Mouse (Mus musculus) right cerebral cortex, postnatal 10 days (tissue): ENCODE data around the gene Olfr222.
A peak's percentile ranks its signal among the peaks of the same experiment; 100 is the strongest.

Source experiments
- DNase-seq, 2 experiments: peaks; one replicate each; pipeline ENCODE4 v3.0.0; 2021; ENCODE audit warnings: low spot score in 2 of 2

The Olfr222 gene

DNA sequence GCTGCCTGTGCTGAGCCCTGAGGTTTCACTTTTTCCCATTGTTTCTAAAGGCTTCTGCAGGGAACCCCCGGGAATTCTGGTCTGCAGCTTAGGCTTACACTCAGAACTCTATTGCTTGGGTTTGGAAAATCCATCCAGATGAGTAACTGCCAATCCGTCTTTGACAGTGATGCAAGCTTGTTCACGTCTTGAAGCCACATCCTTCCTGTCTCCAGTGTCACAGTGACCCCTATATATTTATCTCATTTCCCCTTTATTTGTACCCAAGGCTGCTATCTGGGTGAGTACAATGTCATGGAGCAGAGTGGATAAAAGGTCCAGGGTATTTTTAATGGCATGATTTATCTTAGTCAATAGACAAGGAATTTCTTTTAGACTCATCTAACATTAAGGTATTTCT lies 34.7 kb downstream of the Olfr222 start, which contains the start of gene Nlrp3:
TSS of gene Nlrp3 (plus strand) at position 245 of the 400 bp plus-strand sequence.
- DNase-seq, result no peak

GRCm38 (mm10) chr11:59540123-59540522 lies 35.9 kb downstream of the Olfr222 start:
- DNase-seq, result no peak

- peak; percentile 60 to 74 for DNase-seq
These were observed 37.6 kb downstream of the Olfr222 start for GRCm38 (mm10) chr11:59538387-59538786.

- DNase-seq, result no peak
These were observed 38.6 kb downstream of the Olfr222 start for GRCm38 (mm10) chr11:59537218-59538130.

DNA sequence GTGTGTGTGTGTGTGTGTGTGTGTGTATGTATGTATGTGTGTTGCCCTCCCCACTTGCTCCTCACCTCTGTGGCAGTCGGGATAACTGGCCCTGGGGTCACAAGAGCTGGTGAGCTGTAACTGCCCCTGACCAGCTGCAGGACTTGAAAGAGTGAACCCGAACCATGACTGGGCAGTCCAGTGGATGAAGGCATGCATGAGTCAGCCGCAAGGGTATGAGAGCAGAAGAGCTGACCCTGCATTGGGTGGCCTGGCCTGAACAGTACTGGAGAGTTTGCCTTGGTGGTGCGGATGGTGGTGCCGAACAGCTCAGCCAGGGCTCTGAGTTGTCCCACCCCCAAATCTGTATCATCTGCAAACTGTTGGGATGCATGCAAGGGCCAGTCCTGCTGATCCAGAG lies 44.5 kb downstream of the Olfr222 start:
- DNase-seq, result no peak

DNA sequence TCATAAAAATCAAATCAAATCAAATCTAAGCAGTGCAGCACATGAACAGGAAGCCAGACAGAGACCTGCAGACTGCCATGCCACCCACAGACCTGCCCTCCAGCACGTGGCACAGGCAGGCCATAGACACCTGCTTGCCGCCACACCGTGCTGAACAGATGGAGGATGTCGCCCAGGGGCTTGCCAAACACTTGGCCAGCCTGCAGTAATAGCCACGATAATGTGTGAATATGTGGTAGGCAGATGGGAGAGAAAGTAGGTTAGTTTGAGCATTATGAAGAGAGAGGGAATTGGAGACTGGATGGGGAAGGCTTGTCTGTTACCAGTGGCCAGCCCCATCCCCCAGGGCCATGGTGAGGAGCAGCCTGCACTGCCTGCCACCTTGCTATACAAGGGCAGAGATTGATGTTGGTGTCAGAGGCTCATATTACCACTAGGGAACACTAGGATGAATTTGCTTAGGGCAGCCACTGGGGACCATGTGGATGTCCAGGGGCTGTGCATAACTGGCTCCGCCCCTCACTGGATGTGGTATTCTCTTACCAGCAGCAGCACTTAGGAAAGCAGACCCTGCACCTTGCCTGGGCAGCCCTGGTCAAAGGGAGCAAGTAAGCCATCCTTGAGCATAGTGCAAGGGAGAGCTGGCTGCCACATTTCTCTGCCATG lies 45.0 kb downstream of the Olfr222 start:
- peak; percentile 47 to 65 for DNase-seq

- no peak for DNase-seq
These were observed 45.8 kb downstream of the Olfr222 start for GRCm38 (mm10) chr11:59530221-59530620.

- no peak for DNase-seq
These were observed 49.5 kb downstream of the Olfr222 start, which contains the start of gene Zkscan17 for GRCm38 (mm10) chr11:59526472-59527080. TSS of gene Zkscan17 (minus strand) at chr11:59526751.

DNA sequence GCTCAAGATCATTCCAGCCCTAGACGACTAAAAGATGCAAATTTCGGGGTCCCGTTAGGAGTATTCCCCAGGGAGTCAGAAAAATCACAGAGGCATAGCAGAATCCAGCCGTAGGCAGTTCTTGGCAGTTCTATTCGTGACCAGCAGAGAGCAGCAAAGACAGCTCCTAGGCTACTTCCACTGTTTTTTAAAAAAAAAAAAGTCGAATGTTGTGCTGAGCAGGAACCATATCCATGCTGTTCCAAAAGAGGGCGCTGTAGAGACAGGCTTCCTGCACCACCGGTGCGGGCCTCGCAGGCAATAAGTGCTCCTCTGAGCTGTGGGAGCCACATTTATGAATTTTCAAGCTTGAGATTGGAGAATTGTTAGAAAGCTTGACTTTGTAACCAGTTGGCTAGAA lies 50.8 kb downstream of the Olfr222 start:
- peak; percentile 90 for DNase-seq

DNA sequence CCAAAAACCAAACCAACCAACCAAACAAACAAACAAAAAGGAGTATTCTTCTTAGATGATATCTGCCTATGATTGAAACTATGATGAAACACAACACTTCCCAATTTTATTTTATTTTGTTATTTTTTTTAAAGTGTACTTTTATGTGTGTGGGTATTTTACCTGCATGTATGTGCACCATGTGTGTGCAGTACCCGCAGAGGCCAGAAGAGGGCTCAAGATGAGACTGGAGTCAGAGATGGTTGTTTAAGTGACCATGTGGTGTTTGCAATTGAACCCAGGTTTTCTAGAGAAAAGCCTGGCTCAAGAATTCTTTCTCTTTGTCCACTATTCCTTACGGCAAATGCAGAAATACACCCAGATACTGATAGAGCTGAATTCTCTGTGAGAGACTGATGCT lies 51.9 kb downstream of the Olfr222 start:
- DNase-seq, result no peak
